Mouse (Mus musculus): ENCODE measurements around the gene Klk4.

The Klk4 gene

GRCm38 (mm10) chr7:43880912-43881311, at the start of gene Klk4:
Gene Klk4 (plus strand): TSS chr7:43881160.
- in situ Hi-C loops (cut with MboI, MseI) = loop anchor here in 1 of 2 experiments (5.0 kb wide), 1 partner anchor 199 kb away; no protein-coding TSS in a partner anchor

- in situ Hi-C loops (cut with MboI, MseI) = no loop called here
Observed at GRCm38 (mm10) chr7:43841701-43842100, 39.3 kb upstream of the Klk4 start, which contains the start of gene Klk5. Gene Klk5 (plus strand): TSS chr7:43841971.

- in situ Hi-C loops (cut with MboI, MseI) = no loop called here
Observed at GRCm38 (mm10) chr7:43843801-43844200, 37.2 kb upstream of the Klk4 start.

GRCm38 (mm10) chr7:43851616-43852015, 29.3 kb upstream of the Klk4 start:
- in situ Hi-C loops (cut with MboI, MseI) = no loop called here

- in situ Hi-C loops (cut with MboI, MseI) = no loop called here
Observed at GRCm38 (mm10) chr7:43854642-43855380, 26.1 kb upstream of the Klk4 start.

- in situ Hi-C loops (cut with MboI, MseI) = no loop called here
Observed at GRCm38 (mm10) chr7:43855709-43856108, 25.3 kb upstream of the Klk4 start.

GRCm38 (mm10) chr7:43856307-43856706, 24.7 kb upstream of the Klk4 start:
- in situ Hi-C loops (cut with MboI, MseI) = no loop called here

GRCm38 (mm10) chr7:43857501-43857900, 23.5 kb upstream of the Klk4 start:
- in situ Hi-C loops (cut with MboI, MseI) = no loop called here

GRCm38 (mm10) chr7:43860411-43860810, 20.5 kb upstream of the Klk4 start:
- in situ Hi-C loops (cut with MboI, MseI) = no loop called here

- in situ Hi-C loops (cut with MboI, MseI) = no loop called here
Observed at GRCm38 (mm10) chr7:43873237-43873636, 7.7 kb upstream of the Klk4 start.

- in situ Hi-C loops (cut with MboI, MseI) = no loop called here
Observed at GRCm38 (mm10) chr7:43873674-43874073, 7.3 kb upstream of the Klk4 start.

- in situ Hi-C loops (cut with MboI, MseI) = no loop called here
Observed at GRCm38 (mm10) chr7:43874868-43875375, 6.0 kb upstream of the Klk4 start.

GRCm38 (mm10) chr7:43876444-43876843, 4.5 kb upstream of the Klk4 start:
- in situ Hi-C loops (cut with MboI, MseI) = no loop called here

GRCm38 (mm10) chr7:43878281-43878680, 2.7 kb upstream of the Klk4 start:
- in situ Hi-C loops (cut with MboI, MseI) = no loop called here

GRCm38 (mm10) chr7:43882346-43882745, 1.4 kb downstream of the Klk4 start:
- in situ Hi-C loops (cut with MboI, MseI) = loop anchor here in 1 of 2 experiments (5.0 kb wide), 1 partner anchor 200 kb away; no protein-coding TSS in a partner anchor

- in situ Hi-C loops (cut with MboI, MseI) = loop anchor here in 1 of 2 experiments (5.0 kb wide), 1 partner anchor 201 kb away; no protein-coding TSS in a partner anchor
Observed at GRCm38 (mm10) chr7:43882811-43883210, 1.9 kb downstream of the Klk4 start.

GRCm38 (mm10) chr7:43883547-43883946, 2.6 kb downstream of the Klk4 start:
- in situ Hi-C loops (cut with MboI, MseI) = loop anchor here in 1 of 2 experiments (5.0 kb wide), 1 partner anchor 201 kb away; no protein-coding TSS in a partner anchor

GRCm38 (mm10) chr7:43891365-43891764, 10.4 kb downstream of the Klk4 start:
- in situ Hi-C loops (cut with MboI, MseI) = loop anchor here in 1 of 2 experiments (5.0 kb wide), 1 partner anchor 209 kb away; no protein-coding TSS in a partner anchor

GRCm38 (mm10) chr7:43891788-43892187, 10.8 kb downstream of the Klk4 start:
- in situ Hi-C loops (cut with MboI, MseI) = loop anchor here in 1 of 2 experiments (5.0 kb wide), 1 partner anchor 209 kb away; no protein-coding TSS in a partner anchor

- in situ Hi-C loops (cut with MboI, MseI) = loop anchor here in 1 of 2 experiments (5.0 kb wide), 1 partner anchor 213 kb away; no protein-coding TSS in a partner anchor
Observed at GRCm38 (mm10) chr7:43894836-43895235, 13.9 kb downstream of the Klk4 start.

GRCm38 (mm10) chr7:43914821-43915220, 33.9 kb downstream of the Klk4 start:
- in situ Hi-C loops (cut with MboI, MseI) = no loop called here

GRCm38 (mm10) chr7:43918426-43918825, 37.5 kb downstream of the Klk4 start:
- in situ Hi-C loops (cut with MboI, MseI) = no loop called here

GRCm38 (mm10) chr7:43918871-43919270, 37.9 kb downstream of the Klk4 start:
- in situ Hi-C loops (cut with MboI, MseI) = no loop called here
